Mouse (Mus musculus) forebrain, embryonic 11.5 days (tissue): Measurements from ENCODE around the gene Fcrla. TPM values are rescaled to one million over a fixed set of nuclear protein-coding genes. Genes with fewer than 3 reads are reported as not detected.
"Not testable (repeated sequence)": the region's sequence is repeated elsewhere in the genome, so short reads cannot be mapped to it uniquely, and the experiment has no call there.

Experiments
- ATAC-seq: fragments of 200-750 bp; cut with Nextera tagmentation; replicated peaks from 2 replicates; pipeline ENCODE4 v1.8.0; 2017; ENCODE audit warnings: moderate TSS enrichment; ENCODE audit not compliant: low FRiP score
- DNase-seq: peaks from one replicate; pipeline ENCODE4 v3.0.0-alpha.2; 2017; ENCODE audit warnings: low spot score
- H3K27ac ChIP-seq: fragments of 300-500 bp; sonication (generic); 2 replicates; pipeline ENCODE4 v1.5.1; 2014; ENCODE audit warnings: low read depth, low read length
- H3K27me3 ChIP-seq: fragments of 300-500 bp; sonication (generic); 2 replicates; pipeline ENCODE4 v1.6.1; 2014; ENCODE audit warnings: mild to moderate bottlenecking, low read length, mixed read lengths; ENCODE audit not compliant: control insufficient read depth, insufficient read depth
- H3K36me3 ChIP-seq: fragments of 300-500 bp; sonication (generic); 2 replicates; pipeline ENCODE4 v1.6.1; 2014; ENCODE audit warnings: mild to moderate bottlenecking, low read length, moderate library complexity, mixed read lengths; ENCODE audit not compliant: control insufficient read depth, insufficient read depth
- H3K4me1 ChIP-seq: fragments of 300-500 bp; sonication (generic); replicated peaks from 2 replicates; pipeline ENCODE4 v1.6.1; 2014; ENCODE audit warnings: low read length, mixed read lengths; ENCODE audit not compliant: control insufficient read depth, insufficient read depth
- H3K4me2 ChIP-seq: fragments of 300-500 bp; sonication (generic); 2 replicates; pipeline ENCODE4 v1.6.1; 2014; ENCODE audit warnings: low read depth, mild to moderate bottlenecking, low read length, moderate library complexity, mixed read lengths; ENCODE audit not compliant: severe bottlenecking
- H3K4me3 ChIP-seq: fragments of 300-500 bp; sonication (generic); 2 replicates; pipeline ENCODE4 v1.5.1; 2014; ENCODE audit warnings: low read depth, low read length
- H3K9ac ChIP-seq: fragments of 300-500 bp; sonication (generic); 2 replicates; pipeline ENCODE4 v1.6.1; 2014; ENCODE audit warnings: low read length
- H3K9me3 ChIP-seq: fragments of 300-500 bp; sonication (generic); 2 replicates; pipeline ENCODE4 v1.6.1; 2016; ENCODE audit warnings: low read length, mixed read lengths; ENCODE audit not compliant: control insufficient read depth
- WGBS: fragments of 180-500 bp; shearing (Covaris S2); extraction: QIAGEN DNeasy Blood & Tissue Kit; methylation state at CpG from one replicate; pipeline ENCODE4 v1.1.7; 2014; 5-methylcytosine and 5-hydroxymethylcytosine counted together
- polyA plus RNA-seq: library from polyadenylated mRNA; unstranded; fragments of >200 nt; fragmentation: Nextera tagmentation; extraction: Ambion mirVana; gene quantifications from 2 replicates; pipeline ENCODE4 v1.2.1, GENCODE M21; 2014

The Fcrla gene
- polyA plus RNA-seq, 1 experiment from 2014 or later = not detected

DNA sequence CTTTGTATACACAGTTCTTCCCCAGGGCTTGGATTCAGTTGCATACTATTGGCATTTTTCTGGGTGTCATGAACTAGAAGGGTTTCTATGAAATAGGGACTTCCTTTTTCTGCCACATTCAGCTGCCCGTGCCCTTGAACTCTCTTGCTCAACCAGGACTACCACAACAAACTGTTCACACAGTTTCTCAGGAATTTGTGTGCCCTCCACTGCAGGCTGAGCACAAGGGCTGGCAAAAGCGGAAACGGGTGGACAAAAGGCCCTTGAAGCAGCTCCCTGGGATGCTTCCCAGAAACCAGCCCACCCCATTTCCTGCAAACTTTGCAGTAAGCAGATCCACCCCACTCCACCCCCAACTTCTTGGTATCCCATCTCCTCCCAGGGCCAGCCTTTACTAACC is 40.2 kb upstream of the Fcrla start:
- no peak overlapping the region for H3K9ac ChIP-seq
- 91% methylated on average over 3 of the region's 3 CpGs for WGBS
- no peaks in the 10 kb centered on the region for H3K4me1 ChIP-seq
- H3K27me3 ChIP-seq = no peaks in the 10 kb centered on the region
- no peaks in the 10 kb centered on the region for H3K9me3 ChIP-seq
- no peak overlapping the region for H3K4me3 ChIP-seq
- no peaks in the 10 kb centered on the region for H3K36me3 ChIP-seq
- no peak overlapping the region for H3K27ac ChIP-seq
- no peak overlapping the region for H3K4me2 ChIP-seq
- ATAC-seq (no peak), DNase-seq (no peak)

GRCm38 (mm10) chr1:170963087-170963486 is 35.7 kb upstream of the Fcrla start:
- WGBS = 78% methylated on average over 7 of the region's 7 CpGs
- Histone ChIP-seq H3K4me3 (no peak overlapping the region), H3K27me3 (no peaks in the 10 kb centered on the region), H3K4me1 (no peaks in the 10 kb centered on the region), H3K9ac (no peak overlapping the region), H3K9me3 (no peaks in the 10 kb centered on the region), H3K27ac (no peak overlapping the region), H3K4me2 (no peak overlapping the region), H3K36me3 (no peaks in the 10 kb centered on the region)
- DNase-seq = no peak
- ATAC-seq = no peak

- 76% methylated on average over 2 of the region's 2 CpGs for WGBS
These were observed 34.9 kb upstream of the Fcrla start for GRCm38 (mm10) chr1:170962301-170962700.

GRCm38 (mm10) chr1:170961101-170961500 is 33.7 kb upstream of the Fcrla start:
- no peak overlapping the region for H3K9ac ChIP-seq
- no peaks in the 10 kb centered on the region for H3K27me3 ChIP-seq
- H3K4me2 ChIP-seq = no peak overlapping the region
- H3K4me1 ChIP-seq = no peaks in the 10 kb centered on the region
- no peak overlapping the region for H3K27ac ChIP-seq
- no peaks in the 10 kb centered on the region for H3K9me3 ChIP-seq
- no peaks in the 10 kb centered on the region for H3K36me3 ChIP-seq
- no peak for DNase-seq
- no peak overlapping the region for H3K4me3 ChIP-seq
- WGBS = 75% methylated on average over 6 of the region's 6 CpGs
- no peak for ATAC-seq

More at GRCm38 (mm10) chr1:170962301-170962700, 34.9 kb upstream of the Fcrla start:
- Histone ChIP-seq H3K9ac (no peak overlapping the region), H3K4me3 (no peak overlapping the region), H3K36me3 (no peaks in the 10 kb centered on the region), H3K27me3 (no peaks in the 10 kb centered on the region), H3K4me2 (no peak overlapping the region), H3K27ac (no peak overlapping the region), H3K4me1 (no peaks in the 10 kb centered on the region), H3K9me3 (no peaks in the 10 kb centered on the region)
- ATAC-seq (no peak), DNase-seq (no peak)

DNA sequence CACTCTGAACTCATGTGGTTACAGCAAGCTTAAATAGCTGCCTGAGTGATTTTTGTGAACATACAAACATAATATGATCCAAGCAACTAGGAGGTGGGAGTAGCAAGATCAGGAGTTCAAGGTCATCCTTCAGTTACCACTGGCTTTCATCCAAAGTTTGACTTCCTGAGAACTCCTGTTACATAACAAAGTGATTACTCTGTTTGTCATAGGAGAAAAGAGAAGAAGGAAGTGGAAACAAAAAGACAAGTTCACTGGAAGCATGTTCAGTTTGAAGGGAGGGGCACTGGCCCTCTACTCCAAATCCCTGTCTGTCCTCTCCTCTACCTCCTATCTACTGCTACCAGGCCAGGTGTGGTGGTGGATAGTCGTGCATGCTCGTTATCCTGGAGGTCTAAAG is 32.4 kb upstream of the Fcrla start:
- Histone ChIP-seq H3K9ac (no peak overlapping the region), H3K27me3 (no peaks in the 10 kb centered on the region), H3K9me3 (no peaks in the 10 kb centered on the region), H3K4me1 (no peaks in the 10 kb centered on the region), H3K4me2 (no peak overlapping the region), H3K36me3 (no peaks in the 10 kb centered on the region), H3K4me3 (no peak overlapping the region), H3K27ac (no peak overlapping the region)
- WGBS = 85% methylated on average over 2 of the region's 2 CpGs
- ATAC-seq = no peak
- DNase-seq = no peak

DNA sequence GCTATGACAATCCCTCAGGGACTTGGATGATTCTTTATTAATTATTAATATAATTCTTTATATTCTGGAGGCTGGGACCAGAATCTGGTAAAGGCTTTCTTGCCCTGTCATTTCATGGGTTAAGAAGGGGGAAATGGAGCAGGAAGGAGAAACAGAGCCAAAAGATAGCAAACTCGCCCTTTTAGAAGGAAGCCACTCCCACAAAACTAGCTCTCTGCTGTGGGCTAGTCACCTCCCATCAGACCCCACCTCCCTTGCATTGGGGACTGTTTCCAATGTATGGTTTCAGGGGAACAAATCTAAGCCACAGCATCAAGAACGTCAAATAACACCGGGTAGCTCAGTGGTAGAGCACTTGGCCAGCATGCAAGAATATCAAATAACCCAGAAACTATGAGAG is 30.8 kb upstream of the Fcrla start:
- DNase-seq (no peak), ATAC-seq (no peak)
- Histone ChIP-seq H3K4me1 (no peaks in the 10 kb centered on the region), H3K4me3 (no peak overlapping the region), H3K9me3 (no peaks in the 10 kb centered on the region), H3K4me2 (no peak overlapping the region), H3K9ac (no peak overlapping the region), H3K27me3 (no peaks in the 10 kb centered on the region), H3K27ac (no peak overlapping the region), H3K36me3 (no peaks in the 10 kb centered on the region)
- 63% methylated on average over 3 of the region's 3 CpGs for WGBS

GRCm38 (mm10) chr1:170953192-170953591 is 25.8 kb upstream of the Fcrla start:
- no peaks in the 10 kb centered on the region for H3K4me1 ChIP-seq
- H3K9ac ChIP-seq = no peak overlapping the region
- ATAC-seq (no peak), DNase-seq (no peak)
- no peak overlapping the region for H3K4me3 ChIP-seq
- 87% methylated on average over 2 of the region's 2 CpGs for WGBS
- H3K36me3 ChIP-seq = no peaks in the 10 kb centered on the region
- no peak overlapping the region for H3K27ac ChIP-seq
- H3K4me2 ChIP-seq = no peak overlapping the region
- no peaks in the 10 kb centered on the region for H3K27me3 ChIP-seq
- H3K9me3 ChIP-seq = no peaks in the 10 kb centered on the region

- Histone ChIP-seq H3K27me3 (no peaks in the 10 kb centered on the region), H3K9me3 (no peaks in the 10 kb centered on the region), H3K36me3 (no peaks in the 10 kb centered on the region), H3K27ac (no peak overlapping the region), H3K4me3 (no peak overlapping the region), H3K4me1 (no peaks in the 10 kb centered on the region), H3K4me2 (no peak overlapping the region), H3K9ac (no peak overlapping the region)
- WGBS = 67% methylated on average over 3 of the region's 3 CpGs
- ATAC-seq (no peak), DNase-seq (no peak)
These were observed 23.4 kb upstream of the Fcrla start for GRCm38 (mm10) chr1:170950772-170951171.

- H3K27ac ChIP-seq, ATAC-seq, H3K4me2 ChIP-seq, H3K4me3 ChIP-seq, H3K4me1 ChIP-seq, H3K9me3 ChIP-seq, H3K27me3 ChIP-seq, DNase-seq, H3K36me3 ChIP-seq, H3K9ac ChIP-seq: not testable (repeated sequence)
- 100% methylated on average over 2 of the region's 9 CpGs for WGBS
These were observed 17.5 kb upstream of the Fcrla start for GRCm38 (mm10) chr1:170944908-170945307.
